Mouse (Mus musculus) intestine, embryonic 16.5 days (tissue): ENCODE measurements around the gene Ttn. TPM values are rescaled to one million over a fixed set of nuclear protein-coding genes. Genes with fewer than 3 reads are reported as not detected.

Experiments used
- ATAC-seq: fragments of 200-750 bp; cut with Nextera tagmentation; 2 replicates; pipeline ENCODE4 v1.8.0; 2017; ENCODE audit warnings: moderate TSS enrichment, moderate library complexity
- H3K27ac ChIP-seq: fragments of 300-500 bp; sonication (generic); 2 replicates; pipeline ENCODE4 v1.5.1; 2014; ENCODE audit warnings: mild to moderate bottlenecking, low read length
- H3K27me3 ChIP-seq: fragments of 300-500 bp; sonication (generic); replicated peaks from 2 replicates; pipeline ENCODE4 v1.6.1; 2014; ENCODE audit warnings: low read length, control low read depth, mixed read lengths; ENCODE audit not compliant: control insufficient read depth, insufficient read depth
- H3K36me3 ChIP-seq: fragments of 300-500 bp; sonication (generic); 2 replicates; pipeline ENCODE4 v1.6.1; 2014; ENCODE audit warnings: low read length, control low read depth; ENCODE audit not compliant: control insufficient read depth, insufficient read depth
- H3K4me1 ChIP-seq: fragments of 300-500 bp; sonication (generic); 2 replicates; pipeline ENCODE4 v1.6.1; 2014; ENCODE audit warnings: low read length, control low read depth, mixed read lengths; ENCODE audit not compliant: control insufficient read depth, insufficient read depth
- H3K4me2 ChIP-seq: fragments of 300-500 bp; sonication (generic); 2 replicates; pipeline ENCODE4 v1.6.1; 2014; ENCODE audit warnings: low read depth, low read length, control low read depth
- H3K4me3 ChIP-seq: fragments of 300-500 bp; sonication (generic); 2 replicates; pipeline ENCODE4 v1.5.1; 2014; ENCODE audit warnings: mild to moderate bottlenecking, low read length
- H3K9ac ChIP-seq: fragments of 300-500 bp; sonication (generic); 2 replicates; pipeline ENCODE4 v1.6.1; 2014; ENCODE audit warnings: low read depth, low read length
- H3K9me3 ChIP-seq: fragments of 300-500 bp; sonication (generic); 2 replicates; pipeline ENCODE4 v1.6.1; 2016; ENCODE audit warnings: low read length, control low read depth; ENCODE audit not compliant: control insufficient read depth
- WGBS: fragments of 180-500 bp; shearing (Covaris S2); extraction: QIAGEN DNeasy Blood & Tissue Kit; methylation state at CpG from one replicate; pipeline ENCODE4 v1.1.7; 2014; 5-methylcytosine and 5-hydroxymethylcytosine counted together
- polyA plus RNA-seq: library from polyadenylated mRNA; unstranded; fragments of >200 nt; fragmentation: Nextera tagmentation; extraction: Ambion mirVana; gene quantifications from 2 replicates; pipeline ENCODE4 v1.2.1, GENCODE M21; 2015

Gene Ttn
- polyA plus RNA-seq, 1 experiment from 2014 or later = 0.50 TPM

- no peak overlapping the region for H3K4me3 ChIP-seq
- H3K4me1 ChIP-seq = no peaks in the 10 kb centered on the region
- ATAC-seq = no peak
- H3K36me3 ChIP-seq = no peaks in the 10 kb centered on the region
- no peak overlapping the region for H3K4me2 ChIP-seq
- no peaks in the 10 kb centered on the region for H3K27me3 ChIP-seq
- H3K9me3 ChIP-seq = no peaks in the 10 kb centered on the region
- H3K9ac ChIP-seq = no peak overlapping the region
- no peak overlapping the region for H3K27ac ChIP-seq
Observed at GRCm38 (mm10) chr2:76820472-76820871, 161.9 kb downstream of the Ttn start.

- Histone ChIP-seq H3K27ac (no peak overlapping the region), H3K9me3 (no peaks in the 10 kb centered on the region), H3K4me2 (no peak overlapping the region), H3K36me3 (no peaks in the 10 kb centered on the region), H3K4me1 (no peaks in the 10 kb centered on the region), H3K27me3 (no peaks in the 10 kb centered on the region), H3K4me3 (no peak overlapping the region), H3K9ac (no peak overlapping the region)
- 56% methylated on average over 2 of the region's 2 CpGs for WGBS
- ATAC-seq = no peak
Observed at GRCm38 (mm10) chr2:76817796-76818195, 164.6 kb downstream of the Ttn start.

- no peaks in the 10 kb centered on the region for H3K36me3 ChIP-seq
- no peaks in the 10 kb centered on the region for H3K4me1 ChIP-seq
- no peak overlapping the region for H3K4me2 ChIP-seq
- no peak overlapping the region for H3K9ac ChIP-seq
- H3K27ac ChIP-seq = no peak overlapping the region
- H3K4me3 ChIP-seq = no peak overlapping the region
- H3K9me3 ChIP-seq = no peaks in the 10 kb centered on the region
- WGBS = 87% methylated on average over 20 of the region's 20 CpGs
- no peak for ATAC-seq
- H3K27me3 ChIP-seq = no peaks in the 10 kb centered on the region
Observed at GRCm38 (mm10) chr2:76814048-76814817, 168.1 kb downstream of the Ttn start.

GRCm38 (mm10) chr2:76811160-76811559, 171.2 kb downstream of the Ttn start:
- Histone ChIP-seq H3K4me2 (no peak overlapping the region), H3K36me3 (no peaks in the 10 kb centered on the region), H3K9ac (no peak overlapping the region), H3K4me1 (no peaks in the 10 kb centered on the region), H3K4me3 (no peak overlapping the region), H3K27ac (no peak overlapping the region), H3K27me3 (no peaks in the 10 kb centered on the region), H3K9me3 (no peaks in the 10 kb centered on the region)
- ATAC-seq = no peak
- 95% methylated on average over 17 of the region's 17 CpGs for WGBS

GRCm38 (mm10) chr2:76808334-76808733, 174.0 kb downstream of the Ttn start:
- H3K4me2 ChIP-seq = no peak overlapping the region
- 92% methylated on average over 10 of the region's 10 CpGs for WGBS
- H3K4me3 ChIP-seq = no peak overlapping the region
- H3K36me3 ChIP-seq = no peaks in the 10 kb centered on the region
- no peaks in the 10 kb centered on the region for H3K4me1 ChIP-seq
- H3K27me3 ChIP-seq = no peaks in the 10 kb centered on the region
- H3K9ac ChIP-seq = no peak overlapping the region
- H3K9me3 ChIP-seq = no peaks in the 10 kb centered on the region
- no peak for ATAC-seq
- H3K27ac ChIP-seq = no peak overlapping the region

- Histone ChIP-seq H3K27me3 (no peaks in the 10 kb centered on the region), H3K4me3 (no peak overlapping the region), H3K9me3 (no peaks in the 10 kb centered on the region), H3K27ac (no peak overlapping the region), H3K36me3 (no peaks in the 10 kb centered on the region), H3K9ac (no peak overlapping the region), H3K4me1 (no peaks in the 10 kb centered on the region), H3K4me2 (no peak overlapping the region)
- 83% methylated on average over 7 of the region's 7 CpGs for WGBS
- no peak for ATAC-seq
Observed at GRCm38 (mm10) chr2:76807284-76807683, 175.1 kb downstream of the Ttn start.

GRCm38 (mm10) chr2:76806861-76807260, 175.5 kb downstream of the Ttn start:
- Histone ChIP-seq H3K9ac (no peak overlapping the region), H3K27me3 (no peaks in the 10 kb centered on the region), H3K4me2 (no peak overlapping the region), H3K27ac (no peak overlapping the region), H3K36me3 (no peaks in the 10 kb centered on the region), H3K4me3 (no peak overlapping the region), H3K4me1 (no peaks in the 10 kb centered on the region), H3K9me3 (no peaks in the 10 kb centered on the region)
- 85% methylated on average over 9 of the region's 9 CpGs for WGBS
- no peak for ATAC-seq

GRCm38 (mm10) chr2:76806376-76806775, 176.0 kb downstream of the Ttn start:
- no peaks in the 10 kb centered on the region for H3K4me1 ChIP-seq
- no peak overlapping the region for H3K9ac ChIP-seq
- no peak overlapping the region for H3K27ac ChIP-seq
- H3K4me3 ChIP-seq = no peak overlapping the region
- no peak for ATAC-seq
- 61% methylated on average over 4 of the region's 4 CpGs for WGBS
- H3K27me3 ChIP-seq = no peaks in the 10 kb centered on the region
- no peaks in the 10 kb centered on the region for H3K36me3 ChIP-seq
- H3K4me2 ChIP-seq = no peak overlapping the region
- no peaks in the 10 kb centered on the region for H3K9me3 ChIP-seq

GRCm38 (mm10) chr2:76805191-76805892, 177.0 kb downstream of the Ttn start:
- no peak overlapping the region for H3K4me3 ChIP-seq
- 69% methylated on average over 5 of the region's 5 CpGs for whole genome bisulfite sequencing
- no peak overlapping the region for H3K9ac ChIP-seq
- H3K4me2 ChIP-seq = no peak overlapping the region
- no peaks in the 10 kb centered on the region for H3K36me3 ChIP-seq
- no peaks in the 10 kb centered on the region for H3K27me3 ChIP-seq
- no peak overlapping the region for H3K27ac ChIP-seq
- H3K4me1 ChIP-seq = no peaks in the 10 kb centered on the region
- no peaks in the 10 kb centered on the region for H3K9me3 ChIP-seq
- no peak for ATAC-seq
